Mouse (Mus musculus) mesoderm, embryonic 11.5 days (tissue): ENCODE data around the gene Grasp.

Experiments used
- DNase-seq: peaks from one replicate; pipeline ENCODE4 v3.0.0-alpha.2; 2012; ENCODE audit warnings: low read depth, low spot score

The Grasp gene

DNA sequence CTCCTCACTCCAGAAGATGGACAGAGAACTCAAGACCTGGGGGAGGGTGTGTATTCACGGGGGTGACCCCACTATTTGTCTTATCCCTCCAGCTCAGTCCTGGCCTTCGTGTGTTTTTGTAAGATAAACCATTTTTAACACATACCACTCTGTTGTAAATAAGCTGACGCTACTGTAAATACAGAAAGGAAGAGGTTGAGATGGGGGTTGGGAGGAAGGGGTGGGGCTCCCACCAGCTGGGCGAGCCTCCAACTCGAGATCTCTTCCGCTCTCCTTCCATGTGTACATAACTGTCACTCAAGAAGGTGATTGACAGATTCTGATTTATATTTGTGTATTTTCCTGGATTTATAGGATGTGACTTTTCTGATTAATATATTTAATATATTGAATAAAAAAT, 50.4 kb downstream of the Grasp start:
- no peak for DNase-seq

DNA sequence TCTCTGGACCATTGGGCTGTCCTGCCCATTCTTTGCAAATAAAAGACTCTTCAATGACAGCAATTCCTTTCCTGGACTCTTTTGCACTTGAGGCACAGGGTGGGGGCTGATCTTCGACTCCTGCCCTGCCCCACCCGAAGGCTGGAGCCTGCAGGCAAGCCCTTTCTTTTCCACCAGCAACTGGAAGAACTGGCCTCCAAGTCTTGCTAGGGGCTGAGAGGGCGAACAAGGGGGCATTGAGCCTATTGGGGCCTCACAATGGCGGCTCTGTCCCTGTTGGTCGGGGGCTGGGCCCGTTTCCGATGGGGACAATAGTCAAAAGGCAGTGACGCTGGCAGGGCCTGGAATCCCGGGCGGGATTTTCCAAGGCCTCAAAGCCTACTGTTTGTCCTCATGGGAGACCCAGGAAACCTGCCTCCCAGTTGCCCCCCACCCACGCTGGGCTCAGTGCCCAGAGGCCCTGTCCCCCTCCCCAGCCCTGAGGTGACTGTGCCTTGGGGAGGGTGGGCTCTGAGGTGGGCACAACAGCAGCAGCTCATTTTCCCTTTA, 53.4 kb downstream of the Grasp start:
- DNase-seq = peak; percentile 43

DNA sequence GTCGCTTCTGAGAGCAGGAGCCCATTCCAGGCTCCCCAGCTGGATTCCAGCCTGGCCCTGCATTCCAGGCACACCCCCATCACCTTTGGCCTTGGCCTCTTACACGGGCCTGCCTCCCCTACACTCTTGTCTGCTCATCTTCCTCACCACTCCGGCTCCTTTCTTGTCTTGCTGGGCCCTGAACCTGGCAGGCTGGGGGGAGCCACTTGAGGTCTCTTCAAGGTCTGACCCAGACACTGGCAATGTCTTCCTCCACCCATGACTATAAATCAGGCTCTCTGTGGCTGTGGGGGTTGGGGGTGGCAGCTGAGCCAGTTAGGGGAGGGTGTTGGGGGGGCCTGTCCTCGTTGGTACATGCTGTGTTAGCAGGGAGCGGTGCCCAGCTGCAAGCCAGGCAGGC, 54.6 kb downstream of the Grasp start:
- no peak for DNase-seq

DNA sequence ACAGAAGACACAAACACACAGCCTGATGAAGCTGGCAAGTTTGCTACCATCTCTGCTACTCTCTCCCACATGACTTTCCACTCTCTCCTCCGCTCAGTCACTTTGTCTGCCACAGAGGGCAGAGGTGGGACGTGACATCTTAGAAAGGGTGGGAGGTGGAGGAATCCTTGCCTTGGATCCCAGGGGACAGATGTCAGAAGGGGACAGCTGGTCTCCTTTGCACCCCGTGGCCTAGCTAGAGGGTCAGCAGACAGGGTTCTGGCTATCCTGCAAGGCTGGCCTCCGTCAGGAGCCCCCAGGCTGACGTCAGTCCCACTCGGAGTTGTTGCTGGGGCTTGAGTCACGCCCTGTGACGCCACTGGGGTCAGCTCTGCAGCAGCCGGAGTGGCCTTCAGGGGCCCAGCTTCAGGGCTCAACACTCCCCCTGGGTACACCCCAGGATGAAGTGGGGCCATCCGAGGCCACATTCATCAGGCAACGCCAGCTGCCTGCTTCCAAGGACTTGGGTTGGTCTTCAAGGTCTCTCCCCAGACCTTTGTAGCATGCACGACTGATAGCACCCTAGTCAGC, 55.5 kb downstream of the Grasp start:
- DNase-seq = no peak
